Mouse (Mus musculus): ENCODE data around the gene Xbp1.

DNA sequence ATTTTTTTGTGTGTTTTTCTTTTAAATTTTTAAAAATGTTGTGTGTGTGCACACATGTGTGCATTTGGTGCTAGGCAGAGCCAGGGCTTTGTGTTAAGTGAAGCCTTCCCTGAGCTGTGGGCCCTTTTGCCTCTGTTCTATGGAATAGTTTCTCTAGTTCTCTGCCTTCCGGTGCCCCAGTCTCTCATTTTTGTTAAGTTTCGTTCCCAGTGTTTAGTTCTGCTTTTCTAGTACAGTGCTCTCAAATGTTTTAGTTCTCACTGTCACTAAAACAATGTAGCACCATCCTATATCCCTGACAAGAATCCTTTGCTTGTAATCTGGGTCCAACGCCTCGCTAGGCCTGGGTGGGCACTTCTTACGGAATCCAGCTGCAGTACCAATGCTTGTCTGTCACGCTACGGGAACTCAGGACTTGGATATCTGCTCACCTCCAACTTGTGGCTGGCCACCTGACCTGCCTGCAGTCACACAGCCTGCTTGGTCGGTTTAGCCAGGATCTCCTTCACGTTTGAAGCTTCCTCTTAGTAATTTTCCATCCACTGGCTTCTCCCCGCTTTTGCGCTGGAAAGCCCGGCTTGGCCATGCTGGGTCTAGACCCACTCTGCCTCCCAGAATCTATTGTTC is 8.2 kb upstream of the Xbp1 start:
- TF ChIP-seq POLR2A (IDR thresholded peaks at IDR 0.05; ENCODE audit: low read depth, low read length) (no peak), CTCF (IDR thresholded peaks at IDR 0.05; ENCODE audit: extremely low read depth, insufficient read depth, insufficient read length, insufficient replicate concordance) (no peak)

Data from spleen, adult 2 months (tissue).